Mouse (Mus musculus) myocyte (in vitro differentiated cells): ENCODE data around the gene Ltbp4.

Experiments
- CEBPB ChIP-seq: IDR thresholded peaks from 2 replicates; pipeline ENCODE4 v1.6.1; 2011; ENCODE audit warnings: mild to moderate bottlenecking, moderate library complexity; ENCODE audit not compliant: poor library complexity, insufficient read depth, severe bottlenecking
- E2F4 ChIP-seq: IDR thresholded peaks from one replicate; pipeline ENCODE4 v1.6.1; 2011; ENCODE audit warnings: mild to moderate bottlenecking, control low read depth, moderate library complexity; ENCODE audit not compliant: insufficient read depth
- MAX ChIP-seq: IDR thresholded peaks from one replicate; pipeline ENCODE4 v1.6.1; 2011; ENCODE audit warnings: low read depth, mild to moderate bottlenecking, control low read depth
- MYOD1 ChIP-seq, 3 experiments: IDR thresholded peaks; one replicate each; pipeline ENCODE4 v1.6.1; 2011; ENCODE audit warnings: control low read depth in 2 of 3, low read depth in 2 of 3, mild to moderate bottlenecking in 2 of 3, moderate library complexity in 1 of 3; ENCODE audit not compliant: insufficient read length in 2 of 3, control insufficient read depth in 1 of 3
- MYOG ChIP-seq, 3 experiments: IDR thresholded peaks; one replicate each; pipeline ENCODE4 v1.6.1; 2011; ENCODE audit warnings: control low read depth in 2 of 3, low read depth in 2 of 3, mild to moderate bottlenecking in 2 of 3; ENCODE audit not compliant: insufficient read length in 2 of 3, control insufficient read depth in 1 of 3, insufficient read depth in 1 of 3
- POLR2A ChIP-seq: IDR thresholded peaks from one replicate; pipeline ENCODE4 v1.6.1; 2011; ENCODE audit warnings: low read depth, mild to moderate bottlenecking, control low read depth, moderate library complexity; ENCODE audit not compliant: insufficient read length
- POLR2AphosphoS2 ChIP-seq: IDR thresholded peaks from one replicate; pipeline ENCODE4 v1.6.1; 2011; ENCODE audit warnings: low read depth, control low read depth; ENCODE audit not compliant: insufficient read length
- REST ChIP-seq: IDR thresholded peaks from one replicate; pipeline ENCODE4 v1.6.1; 2011; ENCODE audit warnings: mild to moderate bottlenecking, control low read depth, moderate library complexity; ENCODE audit not compliant: insufficient read depth, insufficient read length
- SRF ChIP-seq: IDR thresholded peaks from one replicate; pipeline ENCODE4 v1.6.1; 2011; ENCODE audit warnings: low read depth; ENCODE audit not compliant: control insufficient read depth, insufficient read length
- TCF12 ChIP-seq: IDR thresholded peaks from one replicate; pipeline ENCODE4 v1.6.1; 2011; ENCODE audit warnings: mild to moderate bottlenecking, control low read depth; ENCODE audit not compliant: poor library complexity, insufficient read depth, severe bottlenecking
- TCF3 ChIP-seq: IDR thresholded peaks from one replicate; pipeline ENCODE4 v1.6.1; 2011; ENCODE audit warnings: low read depth, control low read depth; ENCODE audit not compliant: insufficient read length
- USF1 ChIP-seq: IDR thresholded peaks from one replicate; pipeline ENCODE4 v1.6.1; 2011; ENCODE audit warnings: low read depth, mild to moderate bottlenecking, control low read depth, moderate library complexity

DNA sequence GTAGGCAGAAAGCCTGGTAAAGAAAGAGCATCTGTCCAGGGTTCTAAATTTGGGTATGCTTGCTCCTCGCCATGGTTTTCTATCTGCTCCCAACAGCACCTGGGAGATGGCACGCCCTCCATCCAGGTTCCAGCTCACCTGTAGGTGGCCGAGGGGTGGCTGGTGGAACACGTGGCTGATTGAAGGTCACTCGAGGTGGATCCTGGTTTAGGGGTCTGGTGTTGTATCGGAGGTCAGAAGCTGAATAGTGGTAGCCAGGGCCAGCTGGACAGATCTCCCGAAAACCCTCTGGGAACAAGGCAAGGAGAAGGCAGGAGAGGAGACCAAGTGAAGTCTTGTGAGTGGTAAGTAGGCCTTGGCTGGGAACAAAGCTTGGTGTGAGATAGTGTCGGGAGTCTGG lies 10.0 kb downstream of the Ltbp4 start:
- TF ChIP-seq POLR2A (no peak), CEBPB (no peak), USF1 (no peak), MAX (no peak), POLR2AphosphoS2 (no peak), E2F4 (no peak), REST (no peak), MYOG (IDR thresholded peaks at IDR 0.05; ENCODE audit: control insufficient read depth in 1 of 3, insufficient read depth in 1 of 3, insufficient read length in 2 of 3, low read depth in 2 of 3) (no peak), TCF12 (no peak), TCF3 (no peak), MYOD1 (IDR thresholded peaks at IDR 0.05; ENCODE audit: control insufficient read depth in 1 of 3, insufficient read length in 2 of 3, low read depth in 2 of 3) (no peak), SRF (no peak)
